Comparison of ENCODE assay signal across 16 mouse cellular contexts in genomic region chr9:71179964-71180700, GRCm38 (mm10). TPM values are rescaled to one million over a fixed set of nuclear protein-coding genes. Genes with fewer than 3 reads are reported as not detected.
A peak's percentile ranks its signal among the peaks of the same experiment; 100 is the strongest.
DNase-seq lines count a peak whose midpoint lies in the region; ATAC-seq and TF ChIP-seq lines count a peak whose summit lies in the region.
"Had no signal": no experiment of that assay in that cellular context is flagged by ENCODE, and none has a peak within 500 bp of the region (broad histone marks: within the 10 kb centered on the region; RNA-seq: fewer than 3 reads in every experiment).

No protein-coding gene starts in this region.

- no peaks in the 10 kb centered on the region; the same call in 1 of the 2 replicates for H3K4me1 ChIP-seq in limb, embryonic 14.5 days (ENCODE audit: control insufficient read depth, insufficient read depth, low read length)
- no peaks in the 10 kb centered on the region for H3K4me1 ChIP-seq in limb, embryonic 10.5 days
- H3K4me1 ChIP-seq: limb, embryonic 15.5 days had no signal

- no peak overlapping the region for H3K27ac ChIP-seq in gastrocnemius, adult 2 months
- H3K27ac ChIP-seq in limb, embryonic 14.5 days (replicated peaks; ENCODE audit: low read depth, low read length): no peak overlapping the region
- no peak overlapping the region for H3K27ac ChIP-seq in limb, embryonic 10.5 days
- H3K27ac ChIP-seq: limb, embryonic 15.5 days had no signal

- H3K9ac ChIP-seq in limb, embryonic 14.5 days (ENCODE audit: low read depth, low read length, severe bottlenecking): no peak overlapping the region
- H3K9ac ChIP-seq: limb, embryonic 15.5 days had no signal

- H3K4me2 ChIP-seq in limb, embryonic 14.5 days (replicated peaks; ENCODE audit: low read depth, low read length, severe bottlenecking): no peak overlapping the region
- H3K4me2 ChIP-seq: limb, embryonic 15.5 days had no signal

- ATAC-seq in limb, embryonic 14.5 days (ENCODE audit: low FRiP score, low read depth): no peak
- ATAC-seq: activated CD4-positive, CD25-positive, alpha-beta regulatory T cell, adult 4 months had no signal

- 0 out of 2 replicates have a peak, but pooled peaks have one; percentile 2 for TF ChIP-seq CTCF in gastrocnemius, adult 2 months (IDR thresholded peaks at IDR 0.05)

- no peaks in the 10 kb centered on the region for H3K27me3 ChIP-seq in limb, embryonic 14.5 days (ENCODE audit: control insufficient read depth, insufficient read depth, low read length)
- H3K27me3 ChIP-seq in limb, embryonic 10.5 days (ENCODE audit: low read depth, poor library complexity, severe bottlenecking): no peaks in the 10 kb centered on the region
- H3K27me3 ChIP-seq: limb, embryonic 15.5 days had no signal

- H3K9me3 ChIP-seq in limb, embryonic 14.5 days (ENCODE audit: control insufficient read depth, low read length): no peaks in the 10 kb centered on the region
- H3K9me3 ChIP-seq in limb, embryonic 10.5 days (replicated peaks): no peaks in the 10 kb centered on the region
- H3K9me3 ChIP-seq: limb, embryonic 15.5 days had no signal

- intact Hi-C loops in gastrocnemius, adult 2 months (cut with DNase I): loop anchor here (10.0 kb wide), 1 partner anchor 55 kb away; no protein-coding TSS in a partner anchor

- no peaks in the 10 kb centered on the region for H3K36me3 ChIP-seq in limb, embryonic 14.5 days (ENCODE audit: control insufficient read depth, insufficient read depth, low read length)
- H3K36me3 ChIP-seq in limb, embryonic 10.5 days: no peaks in the 10 kb centered on the region
- H3K36me3 ChIP-seq: limb, embryonic 15.5 days had no signal

- no peak for DNase-seq in gastrocnemius, adult 2 months
- DNase-seq in gastrocnemius, adult 8-10 months (ENCODE audit: low spot score in 2 of 2): no peak
- peak; percentile 64 for DNase-seq in limb, embryonic 14.5 days (ENCODE audit: low spot score)
- no peak for DNase-seq in limb, embryonic 10.5 days (ENCODE audit: low spot score)
- DNase-seq in 3T3-L1 (ENCODE audit: low read depth, low spot score): peak; percentile 6
- DNase-seq in brain, adult 2 months (ENCODE audit: low read depth, low spot score): peak; percentile 25
- no peak for DNase-seq in cerebellum, adult 18-20 months
- no peak for DNase-seq in cerebellum, adult 9-11 months
- DNase-seq: cerebellum, adult 2 months; gastrocnemius, postnatal 25 days; heart, postnatal 36 days; thymus, adult 2 months had no signal

- TF ChIP-seq POLR2A in limb, embryonic 14.5 days (IDR thresholded peaks at IDR 0.05; ENCODE audit: borderline replicate concordance, extremely low read depth, insufficient read depth, insufficient read length): no peak

- no peak overlapping the region for H3K4me3 ChIP-seq in gastrocnemius, adult 2 months
- H3K4me3 ChIP-seq in limb, embryonic 14.5 days (replicated peaks; ENCODE audit: low read length): no peak overlapping the region
- H3K4me3 ChIP-seq in limb, embryonic 10.5 days: no peak overlapping the region
- H3K4me3 ChIP-seq: erythroblast, embryonic 14.5 days; limb, embryonic 15.5 days; myocyte had no signal

- WGBS in limb, embryonic 14.5 days: 62% methylated on average over 8 of the region's 8 CpGs
- WGBS in limb, embryonic 10.5 days: 77% methylated on average over 8 of the region's 8 CpGs

RNA-seq across cellular contexts. Expression of gene Aqp9, which starts 11.7 kb away (rescaled TPM):
- total RNA-seq in gastrocnemius, adult 2 months (2021): not detected
- total RNA-seq in gastrocnemius, adult 8-10 months (2022): under 1 TPM in 2 of 4 experiments, not detected in 2; 0.13 to 0.16 TPM
- polyA plus RNA-seq in limb, embryonic 14.5 days (2012; rRNA removed): 0.46 and 0.49 TPM in 2 replicates
- polyA plus RNA-seq in limb, embryonic 14.5 days (2014; fragmentation: Nextera tagmentation; extraction: Ambion mirVana): 1.1 and 1.2 TPM in 2 replicates
- 0.08 and 0.14 TPM in 2 replicates for polyA plus RNA-seq in limb, embryonic 10.5 days (2016; fragmentation: Nextera tagmentation; extraction: Ambion mirVana)

RNA-seq across cellular contexts. Expression of gene Aldh1a2, which starts 35.5 kb away (rescaled TPM):
- total RNA-seq in gastrocnemius, adult 2 months (2021): 1 to 10 TPM; 2.9 to 3.2 TPM
- total RNA-seq in gastrocnemius, adult 8-10 months (2022): 1 to 10 TPM in 3 of 4 experiments, under 1 TPM in 1; 0.88 to 6.4 (median 3.0) TPM
- polyA plus RNA-seq in limb, embryonic 14.5 days (2012; rRNA removed): 16.3 and 20.1 TPM in 2 replicates
- polyA plus RNA-seq in limb, embryonic 14.5 days (2014; fragmentation: Nextera tagmentation; extraction: Ambion mirVana): 14.2 and 14.8 TPM in 2 replicates
- 20.4 and 23.7 TPM in 2 replicates for polyA plus RNA-seq in limb, embryonic 10.5 days (2016; fragmentation: Nextera tagmentation; extraction: Ambion mirVana)
- polyA plus RNA-seq: activated CD4-positive, CD25-positive, alpha-beta regulatory T cell, adult 4 months; erythroblast, embryonic 14.5 days had no signal

Comparison
In these comparisons a context has a peak if more than half of its experiments do, and no peak if none do; other contexts are left out.
1. DNase-seq: peak in limb, embryonic 14.5 days (single experiment), 3T3-L1 (single experiment) and brain, adult 2 months (single experiment); none in gastrocnemius, adult 2 months (single experiment), gastrocnemius, adult 8-10 months (0 of 2), limb, embryonic 10.5 days (single experiment), cerebellum, adult 18-20 months (0 of 2) and cerebellum, adult 9-11 months (single experiment).